Mouse (Mus musculus) embryo, embryonic 11 days (tissue): ENCODE measurements around the gene Cfap221.

Experiments used
- DNase-seq: peaks from one replicate; pipeline ENCODE4 v3.0.0-alpha.2; 2015

Cfap221 gene

DNA sequence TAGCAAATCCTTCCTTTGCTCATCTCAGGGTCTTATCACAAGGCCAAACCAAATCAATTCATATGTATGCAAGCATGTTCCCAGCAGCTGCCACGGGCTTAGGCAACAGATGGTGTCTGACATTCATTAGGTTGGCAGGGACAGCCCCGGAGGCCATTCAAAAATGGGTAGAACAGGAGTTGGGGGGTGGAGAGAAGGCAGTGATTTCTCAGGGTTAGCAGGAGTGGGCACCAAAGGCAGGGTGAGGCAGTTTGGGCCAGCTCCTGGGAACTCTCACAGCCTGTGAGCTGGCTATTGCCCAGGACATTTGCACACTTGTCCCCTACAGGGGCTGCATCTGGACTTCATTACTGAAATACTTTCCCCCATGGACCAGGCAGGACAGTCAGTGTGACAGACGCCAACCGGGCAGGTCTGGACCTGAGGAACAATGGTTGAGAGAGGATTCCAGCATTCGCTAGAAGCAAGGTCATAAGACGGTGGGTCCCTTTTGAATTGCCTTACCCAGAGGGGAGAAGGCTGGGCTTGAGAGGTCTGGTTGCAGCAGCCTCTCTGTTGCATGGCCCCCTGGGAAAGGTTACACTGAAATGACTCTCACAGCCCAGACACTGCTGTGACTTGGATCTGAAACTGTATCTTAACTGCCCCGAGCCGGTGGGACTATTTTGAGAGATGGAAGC lies 94.3 kb downstream of the Cfap221 start:
- peak; percentile 46 for DNase-seq

DNA sequence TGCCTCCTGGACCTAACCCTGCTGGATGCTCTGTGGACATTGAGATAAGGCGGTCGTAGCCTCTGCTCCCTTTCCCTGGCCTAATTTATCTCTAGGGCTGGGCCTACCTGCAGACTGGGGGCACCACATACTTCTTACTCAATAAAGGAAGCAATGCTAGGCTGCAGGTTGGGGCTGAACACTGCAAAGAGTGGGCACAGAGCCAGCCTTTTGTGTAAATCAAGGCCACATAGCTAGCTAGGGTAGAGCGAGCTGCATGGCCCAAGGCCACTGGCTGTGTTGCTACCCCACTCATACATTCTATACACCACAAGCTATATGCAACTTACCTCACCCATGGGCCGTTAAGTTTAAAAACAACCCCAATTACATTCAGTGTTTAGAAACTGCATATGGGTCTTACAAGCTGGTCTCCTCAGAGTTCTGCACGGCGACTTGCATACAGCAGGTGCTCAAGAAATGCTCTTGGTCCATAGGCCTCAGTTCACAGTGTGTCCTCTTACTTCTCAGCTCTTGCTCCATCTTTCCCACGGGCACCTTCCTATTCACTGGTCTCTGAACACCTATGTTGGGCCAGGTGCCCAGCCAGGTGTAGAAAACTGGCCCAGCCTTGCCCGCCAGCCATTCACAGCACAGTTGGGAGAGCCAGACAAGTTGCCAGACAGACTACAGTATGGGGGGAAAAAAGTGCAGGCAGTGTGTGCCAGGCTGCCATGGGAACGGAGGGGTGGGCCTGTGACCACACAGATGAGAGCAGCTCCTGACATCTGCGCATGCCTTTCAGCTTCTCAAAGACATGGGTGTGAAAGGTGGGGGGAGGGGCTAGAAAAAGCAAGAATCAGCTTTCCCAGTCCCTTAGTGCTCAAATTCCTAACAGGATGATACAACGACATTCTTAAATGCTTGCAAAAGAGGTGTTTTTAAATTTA lies 97.6 kb downstream of the Cfap221 start:
- DNase-seq, result peak; percentile 32

- DNase-seq, result peak; percentile 74
Measured at GRCm38 (mm10) chr1:119894936-119895335, 102.1 kb downstream of the Cfap221 start.

DNA sequence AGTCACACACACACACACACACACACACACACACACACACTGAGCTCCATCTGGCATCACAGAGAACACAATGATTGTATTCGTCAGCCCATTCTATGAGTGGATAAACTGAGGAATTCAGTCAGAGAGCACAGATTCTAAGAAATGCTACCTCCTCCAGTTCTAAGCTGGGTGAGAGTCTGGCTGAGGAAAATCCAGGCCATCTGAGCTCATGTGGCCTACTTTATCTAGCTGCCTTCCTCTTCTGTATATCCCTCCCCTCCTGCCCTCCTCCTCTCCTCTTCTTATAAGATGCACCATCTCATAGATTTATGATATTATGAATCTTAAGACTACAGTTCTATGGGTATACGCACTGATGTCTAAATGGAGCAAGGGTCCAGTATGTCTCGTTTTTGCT lies 103.4 kb downstream of the Cfap221 start:
- DNase-seq, result no peak

DNA sequence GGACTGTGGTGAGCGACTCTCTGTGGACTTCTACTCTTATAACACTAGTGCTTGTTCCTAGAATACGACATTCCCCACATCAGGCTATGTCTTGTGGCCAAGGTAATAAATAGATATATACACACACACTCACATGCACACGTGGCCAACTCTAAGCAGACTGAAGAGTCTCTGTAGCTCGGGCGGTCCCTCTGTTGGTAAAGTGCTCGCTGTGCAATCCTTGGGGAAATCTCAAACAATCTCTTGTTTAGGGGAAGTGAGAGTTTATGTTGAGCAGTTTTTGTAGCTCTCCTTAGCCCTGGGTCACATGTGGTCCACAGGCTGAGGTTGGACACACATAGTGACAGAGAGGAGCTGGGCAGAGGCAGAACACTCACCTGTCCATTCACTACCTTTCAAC lies 104.1 kb downstream of the Cfap221 start:
- DNase-seq, result no peak

DNA sequence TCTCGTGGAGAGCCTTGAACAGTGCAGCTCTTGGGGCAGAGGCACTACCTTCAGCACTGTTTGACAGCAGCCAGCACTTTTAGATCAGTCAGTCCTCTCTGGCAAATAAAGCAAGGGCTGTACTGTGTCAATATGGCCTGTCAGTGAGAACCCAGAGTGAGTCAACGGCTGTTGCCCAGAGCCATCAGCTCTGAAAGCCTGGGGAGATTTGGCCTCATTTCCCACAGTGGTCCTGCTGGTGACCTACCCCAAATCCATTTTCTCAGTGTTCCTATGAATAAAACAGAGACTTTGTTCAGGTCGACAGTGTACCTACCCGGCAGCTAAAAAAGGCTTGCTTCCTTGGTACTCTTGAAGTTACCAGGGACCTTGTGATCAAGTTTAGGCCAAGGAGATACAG lies 105.2 kb downstream of the Cfap221 start:
- DNase-seq, result no peak

DNA sequence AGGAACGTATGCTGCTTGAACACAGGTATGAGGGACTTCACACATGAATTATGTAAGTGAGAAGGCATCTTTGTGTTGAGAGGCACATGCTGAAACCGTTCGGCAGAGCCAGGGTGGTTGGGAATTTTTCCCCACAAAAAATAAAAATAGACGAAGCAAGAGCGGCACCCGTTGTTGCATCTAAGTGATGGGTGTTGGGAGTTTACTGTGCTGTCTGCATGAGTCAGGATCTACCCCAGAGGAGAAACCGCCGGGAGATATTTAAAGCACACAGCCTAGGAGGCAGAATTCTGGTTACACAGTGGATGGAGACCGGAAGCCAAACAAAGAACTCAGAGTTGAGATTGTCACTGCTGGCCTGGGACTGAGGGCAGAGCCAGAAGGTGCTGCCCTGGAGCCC lies 105.9 kb downstream of the Cfap221 start:
- no peak for DNase-seq

DNA sequence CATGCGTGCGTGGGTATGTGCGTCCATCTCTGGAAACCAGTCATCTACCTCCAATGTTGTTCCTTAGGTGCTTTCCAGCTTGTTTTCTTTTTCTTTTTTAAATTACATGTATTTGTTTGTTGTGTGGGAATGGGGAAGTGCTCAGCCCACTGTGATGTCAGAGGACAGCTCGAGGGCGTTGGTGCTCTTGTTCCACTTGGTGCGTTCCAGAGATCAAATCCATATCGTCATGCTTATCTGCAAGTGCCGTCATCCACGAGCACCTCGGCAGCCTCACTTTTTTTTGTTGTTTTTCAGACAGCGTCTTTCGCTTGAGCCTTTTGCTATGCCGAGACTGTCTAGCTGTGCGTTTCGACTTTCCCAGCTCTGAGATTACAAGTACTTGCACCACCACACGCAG lies 107.7 kb downstream of the Cfap221 start:
- DNase-seq, result no peak

DNA sequence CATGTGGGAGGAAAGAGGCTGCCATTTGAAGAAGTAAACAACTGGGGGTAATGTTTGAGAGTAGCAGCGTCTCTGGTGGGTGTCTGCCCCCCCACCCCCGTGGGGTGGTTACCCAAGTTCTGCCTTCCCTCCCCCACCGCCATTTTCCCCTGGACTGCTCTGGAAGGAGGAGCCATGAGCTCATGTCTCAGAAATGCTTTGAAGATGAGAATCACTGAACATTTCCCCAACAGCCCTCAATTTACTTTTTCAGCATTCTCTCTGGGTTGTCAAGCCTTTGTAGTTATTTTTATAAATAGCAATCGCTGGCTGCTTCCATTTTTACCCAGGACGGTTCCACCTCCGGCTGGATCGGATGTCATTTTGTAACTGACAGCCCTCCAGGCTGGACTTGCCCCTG lies 110.7 kb downstream of the Cfap221 start:
- DNase-seq, result peak; percentile 22

DNA sequence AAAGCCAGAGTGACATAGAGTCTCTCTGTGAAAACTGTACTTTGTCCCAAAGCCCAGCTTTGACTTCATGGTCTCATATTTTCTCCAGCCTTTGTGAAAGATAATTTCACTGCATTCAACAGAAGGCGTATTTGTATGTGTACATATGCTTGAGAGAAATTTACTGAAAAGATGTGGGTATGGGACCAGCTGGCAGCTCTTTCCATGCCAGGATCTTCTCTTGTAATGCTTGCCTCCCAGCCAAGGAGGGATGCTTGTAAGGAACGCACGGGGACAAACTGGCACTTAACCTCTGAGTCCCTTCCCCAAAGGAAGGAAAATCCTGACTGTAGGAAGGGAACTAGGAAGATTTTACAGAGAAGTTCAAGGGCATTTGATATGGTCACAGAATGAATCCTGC lies 112.8 kb downstream of the Cfap221 start:
- DNase-seq, result no peak

DNA sequence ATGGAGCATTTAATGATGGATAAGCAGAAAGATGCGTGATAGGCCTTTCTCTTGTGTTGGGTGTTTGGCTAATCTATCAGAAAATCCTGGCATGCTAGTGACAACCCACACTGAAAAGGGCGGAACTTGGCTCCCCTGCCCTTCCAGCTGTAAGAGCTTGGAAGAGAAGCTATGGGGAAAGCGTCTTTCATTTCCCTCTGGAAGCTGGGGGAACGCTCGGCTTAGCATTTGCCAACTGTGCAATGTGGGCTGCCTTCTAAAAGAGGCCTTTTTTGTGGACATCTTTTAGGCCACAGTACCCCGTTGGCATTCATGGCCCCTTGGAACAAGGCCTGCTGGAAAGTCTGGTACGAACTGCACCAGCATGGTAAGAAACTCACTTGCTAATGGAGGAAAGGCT lies 118.1 kb downstream of the Cfap221 start:
- no peak for DNase-seq

DNA sequence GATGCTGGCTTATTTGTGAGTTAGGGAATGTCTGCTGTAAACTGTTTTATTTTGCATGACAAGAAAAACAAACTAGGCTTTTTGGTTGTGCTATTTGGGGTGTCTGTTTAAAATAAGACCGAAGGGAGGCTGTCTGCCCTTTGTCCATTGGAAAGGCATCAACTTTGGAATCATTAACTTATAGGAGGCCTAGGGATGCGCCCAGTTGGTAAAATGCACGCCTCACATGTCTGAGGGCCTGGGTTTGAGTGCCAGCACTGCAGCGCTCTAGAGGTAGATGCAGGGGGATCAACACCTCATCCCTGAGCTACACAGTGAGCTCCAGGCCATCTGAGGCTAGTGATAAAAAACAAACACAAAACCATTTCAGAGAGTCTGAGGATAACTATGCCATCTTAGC lies 119.6 kb downstream of the Cfap221 start:
- DNase-seq, result no peak
